Mouse (Mus musculus) layer of hippocampus, postnatal 25 days (tissue): ENCODE results near the gene Ankrd39. TPM values are rescaled to one million over a fixed set of nuclear protein-coding genes. Genes with fewer than 3 reads are reported as not detected.

Experiments used
- DNase-seq, 2 experiments: peaks; one replicate each; pipeline ENCODE4 v3.0.0; 2022; ENCODE audit warnings: mixed read lengths in 2 of 2, low spot score in 1 of 2; ENCODE audit errors: extremely low spot score in 1 of 2
- total RNA-seq, 2 experiments: library from RNA; stranded (reverse); gene quantifications; 2 replicates each; pipeline ENCODE4 v1.2.3; 2021

The Ankrd39 gene
- total RNA-seq = 10 to 100 TPM; 10.8 to 13.3 TPM

DNA sequence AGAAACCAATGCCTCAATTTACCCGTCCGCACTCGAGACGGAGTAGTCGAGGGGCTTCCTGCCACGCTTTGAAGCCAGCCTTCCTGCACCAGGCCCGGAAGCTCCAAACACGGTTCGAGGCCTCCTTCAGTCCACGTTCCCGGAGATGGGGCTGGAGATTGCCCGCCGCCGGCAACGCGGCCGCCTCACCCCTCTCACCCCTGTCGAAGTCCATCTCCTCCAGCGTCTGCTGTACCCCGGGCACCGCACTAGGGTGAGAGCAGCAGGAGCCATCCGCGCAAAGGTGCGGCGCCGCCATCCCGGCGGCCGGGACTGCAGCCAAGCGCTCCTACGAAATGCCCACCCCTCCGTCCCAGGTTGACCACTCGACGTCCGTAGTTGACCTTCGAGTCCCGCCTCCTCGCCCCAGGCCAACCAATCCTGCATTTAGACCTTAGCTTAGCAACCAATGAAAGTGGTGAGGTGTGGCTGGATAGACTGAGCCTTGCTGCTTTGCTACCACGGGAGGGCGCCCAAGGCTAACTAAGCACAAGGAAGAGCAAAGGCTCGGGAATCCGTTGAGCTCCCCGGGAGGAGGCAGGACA is at the start of gene Ankrd39:
TSS of gene Ankrd39 (minus strand) at position 558 of the 584 bp plus-strand sequence.
- peak; percentile 82 to 92 for DNase-seq

DNA sequence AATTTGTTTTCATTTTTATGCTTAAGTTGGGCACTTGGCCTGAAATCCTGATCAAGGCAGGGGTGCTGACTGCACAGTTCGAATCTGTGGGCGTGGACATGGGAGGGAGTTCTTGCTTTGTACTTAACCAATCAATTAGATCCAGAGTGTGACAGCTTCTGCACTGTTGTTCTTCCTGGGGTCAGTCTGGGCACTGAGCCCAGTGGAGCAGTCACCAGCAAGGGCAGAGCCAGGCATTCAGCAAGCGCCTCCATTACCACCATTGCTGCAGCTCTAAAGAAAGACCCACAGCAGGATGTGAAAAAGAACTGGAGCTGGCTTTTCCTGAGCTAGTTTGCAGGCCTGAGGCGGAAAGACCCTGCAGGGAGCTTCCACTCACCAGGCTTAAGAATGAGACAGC is 48.9 kb upstream of the Ankrd39 start:
- peak in 1 of 2 experiments; percentile 27 for DNase-seq

DNA sequence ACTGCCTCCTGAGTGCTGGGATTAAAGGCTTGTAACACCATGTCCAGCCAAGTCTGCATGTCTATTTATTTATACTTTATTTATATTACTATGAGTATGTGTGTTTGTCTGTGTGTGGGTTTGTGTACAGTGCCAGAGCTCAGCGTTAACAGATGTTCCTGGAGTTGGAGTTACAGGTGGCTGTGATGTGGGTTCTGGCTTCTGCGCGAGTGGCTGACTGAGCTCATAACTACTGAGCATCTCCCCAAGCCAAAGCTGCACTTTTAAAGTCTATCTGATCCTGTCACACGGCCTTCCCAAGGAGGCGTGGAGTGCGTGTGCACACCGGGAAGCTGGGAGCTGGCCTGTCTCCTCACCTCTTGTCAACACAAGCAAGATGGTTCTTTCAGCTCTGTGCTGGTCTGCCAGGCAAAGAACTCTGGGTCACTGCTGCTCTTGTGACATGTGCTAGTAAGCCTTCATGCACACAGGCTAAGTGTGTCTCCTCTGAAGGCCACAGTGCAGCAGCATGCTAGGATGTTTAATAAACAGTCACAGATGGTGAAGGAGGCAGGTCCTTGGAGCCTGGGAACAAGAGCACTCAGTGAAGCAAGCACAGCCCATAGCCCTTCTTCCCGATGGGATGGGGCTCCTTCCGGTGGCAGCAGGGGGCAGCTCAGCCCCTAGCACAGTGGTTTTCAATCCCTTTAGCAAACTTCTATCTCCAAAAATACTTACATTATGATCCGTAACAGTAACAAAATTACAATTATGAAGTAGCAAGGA is 48.1 kb upstream of the Ankrd39 start:
- no peak for DNase-seq

DNA sequence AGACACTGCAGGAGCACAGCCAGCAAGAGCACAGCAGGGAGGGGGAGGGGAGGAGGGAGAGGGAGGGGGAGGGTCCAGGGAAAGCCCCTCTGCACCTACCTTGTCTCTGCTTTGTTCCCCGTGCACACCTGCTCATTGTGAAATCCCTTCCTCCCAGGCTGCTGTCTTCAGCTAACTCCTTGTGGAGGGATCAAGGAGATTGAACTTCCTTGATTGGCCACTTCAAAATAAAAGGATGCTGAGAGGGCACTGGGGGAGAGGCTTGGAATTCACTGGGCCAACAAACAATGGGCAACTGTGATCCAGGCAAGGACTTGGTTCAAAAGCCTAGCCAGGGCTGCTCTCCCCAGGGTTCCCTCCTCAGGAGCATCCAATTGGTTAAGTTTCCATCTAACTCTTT is 45.9 kb upstream of the Ankrd39 start:
- no peak for DNase-seq

DNA sequence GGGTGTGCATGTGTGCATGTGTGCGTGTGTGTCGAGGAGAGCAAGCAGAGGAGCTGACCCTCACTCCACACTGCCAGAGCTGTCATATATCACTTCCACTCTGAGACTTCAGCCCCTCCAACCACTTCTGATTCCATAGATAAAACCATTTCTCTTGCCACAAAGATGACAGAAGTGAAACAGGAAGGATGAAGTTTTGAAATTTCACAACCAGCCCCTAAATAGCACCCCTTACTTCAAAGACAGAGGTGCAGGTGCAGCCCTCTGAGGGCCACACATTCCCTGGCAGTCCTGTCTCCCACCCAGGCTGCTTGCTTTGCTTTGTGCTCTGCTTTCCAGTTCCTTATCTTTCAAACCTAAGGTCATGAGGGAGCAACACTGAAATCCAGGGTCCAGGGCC is 44.2 kb upstream of the Ankrd39 start:
- DNase-seq = no peak

DNA sequence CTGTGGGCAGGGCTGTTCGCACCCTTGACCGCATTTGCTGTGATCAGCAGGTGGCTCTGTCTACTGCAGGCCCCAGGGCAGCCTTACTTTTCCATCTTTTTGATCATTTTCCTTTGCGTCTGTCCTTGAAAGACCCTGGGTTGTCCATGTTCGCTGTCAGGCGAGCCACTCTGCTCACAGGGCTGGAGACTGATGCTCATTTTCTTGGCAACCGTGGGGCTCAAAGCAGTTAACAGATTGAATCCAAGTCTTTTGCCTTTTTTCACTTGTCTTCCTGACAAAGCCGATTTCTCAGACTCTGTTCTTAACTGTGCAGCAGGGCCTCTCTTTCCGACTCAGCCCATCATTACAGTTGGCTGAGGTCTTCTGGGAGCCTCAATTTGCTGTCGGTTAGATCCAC is 43.4 kb upstream of the Ankrd39 start:
- DNase-seq = no peak

DNA sequence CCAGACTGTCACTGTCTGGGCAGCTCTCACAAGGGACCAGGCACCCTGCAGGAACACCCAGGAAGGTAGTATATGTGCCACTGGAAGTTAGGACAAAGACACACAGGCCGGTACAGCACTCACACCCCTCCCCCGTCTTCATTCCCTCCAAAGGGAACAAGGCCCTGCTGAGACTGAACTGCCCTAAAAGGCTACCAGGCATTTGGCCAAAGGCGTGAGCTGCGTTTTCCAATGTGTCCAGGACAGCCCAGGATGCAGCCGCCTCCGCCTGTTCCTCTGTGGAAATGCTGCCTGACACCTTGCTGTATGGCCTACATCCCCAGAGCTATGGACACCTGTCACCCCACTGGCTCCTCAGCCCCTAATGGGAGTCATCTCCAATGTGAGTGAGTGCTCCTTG is 42.2 kb upstream of the Ankrd39 start:
- DNase-seq = no peak

DNA sequence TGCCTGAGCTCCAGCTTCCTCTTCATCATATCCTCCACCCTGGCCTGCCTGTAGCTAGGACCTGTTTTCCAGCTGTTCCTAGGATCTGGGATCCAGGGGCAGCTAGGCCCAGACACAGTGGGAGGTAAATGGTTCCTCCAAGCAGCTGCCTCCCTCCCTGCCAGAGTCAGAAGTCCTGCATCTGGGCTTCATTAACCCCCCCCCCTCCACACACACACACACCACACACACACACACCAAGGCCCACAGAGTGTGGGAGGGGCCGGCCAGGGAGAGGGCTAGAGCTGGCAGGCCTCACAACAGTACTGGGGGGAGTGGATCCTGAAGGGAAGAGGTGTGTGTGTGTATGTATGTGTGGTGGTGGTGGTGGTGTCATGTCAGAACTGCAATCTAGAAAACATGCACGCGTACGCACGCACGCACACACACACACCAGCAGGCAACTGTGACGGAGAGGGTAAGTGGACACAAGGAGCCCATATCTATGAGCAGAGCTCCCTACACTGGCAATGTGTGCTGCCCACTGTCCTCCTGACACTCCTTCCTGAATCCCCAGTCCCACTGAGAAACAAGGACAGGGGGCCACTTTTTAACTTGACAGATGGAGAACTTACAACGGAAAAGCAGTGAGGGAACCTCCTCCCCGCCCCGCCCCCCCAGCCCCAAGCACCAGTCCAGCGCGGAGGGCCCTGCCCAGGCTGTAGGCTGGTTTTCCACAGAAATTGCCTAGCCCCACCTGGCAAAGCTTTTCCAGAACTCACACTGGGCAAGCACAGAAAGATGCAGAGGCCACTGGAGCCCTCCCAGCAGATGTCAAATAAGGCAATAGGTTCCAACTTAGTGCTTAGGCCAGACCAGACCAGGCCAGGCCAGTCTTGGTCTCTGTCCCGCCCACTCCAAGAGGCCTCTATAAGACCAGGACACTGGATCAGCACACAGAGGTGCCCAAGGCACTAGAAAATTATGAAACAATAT is 41.5 kb upstream of the Ankrd39 start:
- no peak for DNase-seq

DNA sequence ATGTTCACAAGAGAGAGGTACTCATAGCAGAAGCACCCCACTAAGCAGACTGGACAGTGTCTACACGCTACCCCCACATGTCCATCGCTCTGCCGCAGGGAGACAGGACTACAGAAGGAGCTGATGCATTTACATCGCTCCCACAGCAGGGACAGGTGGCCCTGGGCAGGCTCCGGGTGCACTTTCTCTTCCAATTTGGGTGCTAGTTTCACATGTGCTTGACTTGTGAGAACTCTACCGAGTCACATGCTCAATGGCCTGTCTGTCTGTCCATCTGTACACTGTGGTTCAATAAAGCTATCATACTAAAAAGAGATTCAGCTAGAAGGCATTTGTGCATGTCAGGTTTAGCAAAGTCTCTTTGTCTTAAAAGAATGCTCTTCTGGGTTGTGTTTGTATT is 40.6 kb upstream of the Ankrd39 start:
- DNase-seq = no peak

DNA sequence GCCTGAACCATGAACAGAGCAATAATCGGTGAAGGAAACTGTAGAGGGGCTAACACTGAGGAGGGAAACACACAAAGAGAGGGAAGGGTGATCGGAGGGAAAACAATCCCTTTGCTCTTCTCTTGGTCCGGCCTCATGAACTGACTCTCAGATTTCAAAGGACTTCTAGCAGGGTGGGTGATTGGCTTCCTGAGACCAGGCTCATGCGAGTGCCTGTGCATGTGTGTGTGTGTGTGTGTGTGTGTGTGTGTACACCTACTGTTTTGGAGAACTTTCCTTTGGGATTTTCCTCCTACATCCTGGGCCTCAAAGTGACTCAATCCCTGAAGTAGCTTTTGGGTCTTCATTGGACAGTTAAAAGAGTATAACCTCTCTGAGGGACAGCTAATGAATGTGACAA is 39.0 kb upstream of the Ankrd39 start:
- no peak for DNase-seq

DNA sequence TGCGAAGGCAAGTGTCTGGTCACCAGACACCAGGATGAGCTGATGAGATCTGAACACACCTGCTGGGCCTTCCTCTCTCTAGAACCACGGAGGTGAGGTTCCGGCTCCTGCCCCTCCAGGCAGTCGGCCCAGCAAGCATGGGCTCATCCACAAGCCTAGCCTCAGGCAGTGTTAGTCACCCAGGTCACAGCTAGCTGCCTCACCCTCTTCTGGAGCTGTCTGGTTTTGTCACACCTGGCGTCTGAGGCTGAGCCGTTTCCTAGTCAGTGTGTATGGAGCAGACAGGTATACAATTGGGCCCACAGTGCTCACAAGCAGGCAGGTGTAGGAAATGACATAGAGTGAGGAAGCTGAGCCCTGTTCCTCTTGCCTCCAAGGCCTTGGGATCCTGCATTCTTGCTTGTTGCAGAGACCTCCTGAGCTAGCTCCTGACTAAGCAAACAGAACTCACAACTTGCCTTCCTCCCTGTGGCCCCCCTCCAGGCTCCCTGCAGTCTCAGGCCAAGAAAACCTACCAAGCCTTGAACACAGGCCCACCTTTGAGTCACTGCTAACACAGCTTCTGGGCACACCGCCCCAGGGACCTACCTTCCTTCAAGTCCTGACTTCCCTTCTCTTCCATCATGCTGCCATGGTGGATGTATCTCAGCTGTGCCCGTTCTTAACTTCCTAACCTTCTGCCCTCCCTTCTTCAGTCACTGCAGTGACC is 36.3 kb upstream of the Ankrd39 start:
- DNase-seq = no peak

DNA sequence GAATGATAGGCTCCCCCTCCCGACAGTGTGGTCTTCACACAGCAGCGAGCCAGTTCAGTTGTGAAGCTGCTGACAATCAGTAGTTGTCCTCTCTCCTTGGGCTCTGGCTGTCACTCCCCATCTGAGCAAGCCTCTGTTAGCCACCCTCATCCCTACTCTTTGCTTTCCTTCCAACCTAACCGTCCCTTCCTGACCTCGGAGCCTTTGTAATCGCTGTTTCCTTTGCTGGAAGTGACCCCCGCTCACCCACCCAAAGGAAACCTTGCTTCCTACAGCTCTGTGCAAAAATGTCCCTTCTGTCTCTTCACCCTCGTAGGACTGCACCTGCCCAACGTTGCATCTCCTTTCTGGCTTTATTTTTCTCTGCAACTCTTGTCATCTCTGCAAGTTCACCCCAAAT is 35.0 kb upstream of the Ankrd39 start:
- DNase-seq = no peak

DNA sequence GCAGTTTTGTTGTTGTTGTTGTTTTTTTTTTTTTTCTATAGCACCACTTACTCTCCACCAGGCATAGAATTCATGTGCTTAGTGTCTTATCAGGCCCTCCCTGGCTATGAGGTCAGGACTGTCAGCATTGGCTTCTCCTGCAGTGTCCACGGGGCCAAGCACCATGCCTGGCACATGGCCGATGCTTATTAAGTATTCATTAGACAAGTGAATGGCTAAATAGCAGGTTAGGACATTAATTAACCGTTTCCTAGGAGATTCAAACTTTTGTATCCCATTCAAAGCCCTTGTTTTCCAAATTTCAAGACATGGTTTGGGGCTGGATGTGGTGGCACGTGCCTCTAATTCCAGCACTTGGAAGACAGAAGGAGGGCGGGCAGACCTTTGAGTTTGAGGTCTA is 34.0 kb upstream of the Ankrd39 start:
- DNase-seq = no peak

DNA sequence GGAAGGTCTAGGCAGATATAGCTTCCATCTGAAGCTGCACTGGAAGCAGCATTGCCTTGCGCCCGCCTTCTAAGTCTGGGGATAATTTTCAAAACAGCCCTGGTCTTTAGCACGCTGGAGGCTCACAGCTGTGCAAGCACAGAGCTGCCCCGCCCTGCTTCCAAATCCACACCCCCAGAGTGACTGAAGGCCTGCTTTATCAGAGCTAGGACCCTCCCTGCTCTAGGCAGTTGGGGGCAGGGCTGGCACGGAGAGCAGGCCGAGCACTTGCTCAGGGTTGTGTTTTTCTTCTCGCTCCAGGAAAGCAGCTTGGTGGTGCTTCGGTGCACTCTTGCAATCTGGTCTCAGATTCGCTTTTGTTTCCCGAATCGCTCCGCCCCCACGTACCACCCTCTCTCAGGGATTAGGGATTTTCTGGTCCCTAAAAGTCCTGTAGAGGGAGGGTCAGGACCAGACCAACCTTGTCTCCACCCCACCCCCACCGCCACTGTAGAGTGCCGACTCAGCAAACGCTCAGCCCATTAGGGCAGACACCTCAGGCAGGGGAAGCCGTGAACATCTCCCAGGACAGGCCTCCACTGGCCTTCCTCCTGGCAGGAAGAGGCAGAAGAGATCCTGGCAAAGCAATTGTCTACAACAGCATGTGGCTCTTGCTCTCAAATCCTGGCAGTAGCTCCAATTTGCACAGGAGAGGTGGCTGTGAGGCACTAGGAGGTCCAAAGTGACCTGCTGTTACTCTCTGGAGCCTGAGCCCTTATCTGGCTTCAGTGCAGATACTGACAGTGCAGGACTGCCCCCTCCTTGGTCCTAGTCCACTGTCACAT is 33.4 kb upstream of the Ankrd39 start:
- DNase-seq = peak; percentile 36 to 39

DNA sequence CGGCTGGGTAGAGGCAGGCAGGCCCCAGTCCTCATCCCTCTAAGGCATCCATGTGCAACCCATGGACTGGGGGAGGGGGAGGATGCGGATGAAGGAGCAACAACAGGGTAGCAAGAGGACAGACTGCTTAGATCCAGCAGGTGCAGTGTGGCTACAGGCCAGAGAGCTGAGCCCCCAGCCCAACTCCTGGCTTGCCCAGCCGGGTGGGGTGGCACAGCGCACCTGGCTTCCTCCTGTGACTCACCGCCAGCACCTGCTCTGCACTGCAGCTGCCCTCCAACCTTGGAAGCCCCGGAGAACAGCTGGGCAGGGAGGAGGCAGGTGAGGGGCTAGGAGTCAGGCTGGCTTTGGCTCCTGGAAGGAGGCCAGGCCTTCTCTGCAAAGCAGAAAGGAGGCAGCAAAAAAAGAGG is 32.7 kb upstream of the Ankrd39 start:
- no peak for DNase-seq

DNA sequence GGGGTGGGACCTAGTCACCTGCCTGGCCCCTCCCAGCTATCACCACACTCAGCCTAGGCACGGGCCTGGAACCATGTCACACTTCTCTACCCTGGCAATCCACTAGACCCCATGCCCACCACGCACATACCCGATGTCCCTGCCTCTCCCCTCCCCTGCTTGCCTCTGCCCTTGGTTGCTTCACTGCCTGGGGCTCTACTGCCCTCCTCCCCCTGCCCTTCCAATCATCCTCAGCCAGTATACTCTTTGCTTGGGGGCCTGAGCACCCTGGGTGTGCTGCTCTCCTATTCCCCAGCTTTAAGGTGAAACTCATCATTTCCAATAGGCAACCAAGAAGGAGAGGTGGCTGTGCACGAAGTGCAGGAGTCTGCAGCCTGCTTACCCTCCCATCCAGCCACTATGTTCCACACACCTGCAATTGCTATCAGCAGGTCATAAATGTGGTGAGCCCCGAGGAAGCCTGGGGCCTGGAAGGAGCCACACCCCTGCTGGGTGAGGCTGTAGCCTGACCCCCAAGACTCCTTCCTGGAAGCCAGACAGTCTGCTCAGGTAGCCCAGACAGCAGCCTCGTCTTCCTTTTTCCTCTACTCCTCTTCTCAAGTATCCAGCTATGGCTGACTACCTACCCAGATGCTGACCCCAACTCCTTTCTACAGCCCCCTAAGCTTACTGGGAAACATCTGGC is 29.9 kb upstream of the Ankrd39 start:
- DNase-seq = no peak

DNA sequence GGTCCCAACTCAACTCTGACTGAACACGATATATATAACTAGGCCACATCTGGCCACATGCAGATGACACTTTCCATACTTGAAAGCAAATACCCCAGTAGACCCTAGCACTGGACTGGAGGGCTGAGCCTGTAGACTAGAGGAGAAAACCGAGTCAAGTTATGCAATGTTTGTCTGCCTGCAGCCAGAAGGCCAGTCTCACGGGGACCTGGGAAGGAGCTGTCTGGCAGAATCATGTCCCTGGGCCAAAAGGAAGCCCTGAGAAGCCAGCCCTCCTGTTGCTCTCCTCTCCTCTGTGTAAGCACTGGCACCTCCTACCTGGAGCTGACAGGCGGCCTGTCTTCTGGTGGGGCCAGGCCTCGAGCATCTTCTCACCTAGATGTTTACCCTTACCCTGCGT is 28.1 kb upstream of the Ankrd39 start:
- DNase-seq = no peak

DNA sequence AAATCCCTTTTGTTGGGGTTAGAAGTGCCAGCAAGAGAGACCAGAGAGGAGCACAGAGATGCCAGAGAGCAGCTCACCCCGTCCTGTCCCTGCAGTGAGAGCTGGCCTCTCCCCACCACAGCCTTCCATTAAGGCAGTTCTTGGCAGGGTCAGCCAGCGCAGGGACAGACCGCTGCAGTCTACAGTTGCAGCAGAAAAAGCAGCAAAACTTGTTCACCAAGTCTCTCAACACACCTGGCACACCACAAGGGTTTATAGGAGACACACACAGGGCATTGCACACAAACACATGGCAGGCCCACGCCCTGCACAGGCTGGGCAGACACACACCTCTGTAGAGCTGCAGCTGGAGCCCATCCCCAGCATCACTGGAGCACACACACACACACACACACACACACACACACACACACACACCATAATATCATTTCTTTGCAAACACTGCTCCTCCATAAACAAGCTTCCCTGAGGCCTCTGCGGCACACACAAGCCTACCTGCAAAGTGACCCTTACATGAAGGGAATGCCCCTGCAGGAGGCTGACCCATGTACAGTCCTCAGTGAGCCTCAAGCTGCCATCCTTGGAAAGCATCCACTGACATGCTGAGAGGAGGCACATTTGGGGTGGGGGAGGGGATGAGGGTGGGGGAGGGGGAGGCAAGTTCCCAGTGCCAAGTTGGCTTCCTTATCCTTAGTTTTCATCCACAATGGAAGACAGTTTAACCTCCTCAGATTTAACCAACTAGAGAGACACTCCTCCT is 27.1 kb upstream of the Ankrd39 start:
- DNase-seq = no peak
